Mouse (Mus musculus): ENCODE results near the gene Ldb2.

Gene Ldb2

DNA sequence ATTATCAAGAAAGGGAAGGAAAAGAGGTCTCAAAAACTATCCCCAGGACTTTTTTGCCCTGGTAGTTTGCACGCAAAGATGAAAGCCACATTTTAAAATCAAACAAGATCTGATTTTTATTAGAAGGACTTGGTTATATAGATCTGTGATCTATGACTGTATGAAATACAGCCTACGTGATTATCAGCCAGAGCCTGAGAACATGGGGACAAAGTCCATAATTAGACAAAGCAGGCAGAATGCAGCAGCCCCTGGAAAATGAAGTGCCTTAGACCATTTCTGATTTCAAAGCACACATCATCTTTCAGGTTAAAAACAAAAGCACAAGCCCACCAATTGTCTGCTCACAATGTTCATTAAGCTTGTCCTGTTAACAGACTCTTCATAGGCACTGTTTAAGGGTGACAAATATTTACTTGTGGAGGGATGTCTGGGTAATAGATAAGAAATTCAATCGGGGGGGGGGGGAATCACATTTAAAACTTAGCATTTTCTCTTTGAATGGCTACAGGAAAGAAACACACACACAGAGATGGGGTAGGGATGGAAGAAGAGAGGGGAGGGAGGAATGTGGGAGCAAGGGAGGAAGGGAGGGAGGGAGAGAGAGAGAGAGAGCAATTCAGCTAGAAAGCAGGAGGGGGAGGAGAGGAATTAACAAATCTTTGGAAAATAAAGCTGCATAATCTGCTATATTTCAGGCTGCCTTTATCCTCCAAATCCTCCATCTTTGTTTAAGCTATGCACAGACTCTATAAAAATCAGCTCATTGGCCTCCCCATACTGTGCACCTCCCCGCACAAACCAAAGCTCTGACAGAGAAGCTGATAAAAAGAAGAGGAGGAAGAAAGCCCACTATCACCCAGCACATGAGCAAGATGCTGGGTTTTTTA is 153.3 kb downstream of the Ldb2 start:
- DNase-seq (ENCODE audit: low spot score): no peak

DNA sequence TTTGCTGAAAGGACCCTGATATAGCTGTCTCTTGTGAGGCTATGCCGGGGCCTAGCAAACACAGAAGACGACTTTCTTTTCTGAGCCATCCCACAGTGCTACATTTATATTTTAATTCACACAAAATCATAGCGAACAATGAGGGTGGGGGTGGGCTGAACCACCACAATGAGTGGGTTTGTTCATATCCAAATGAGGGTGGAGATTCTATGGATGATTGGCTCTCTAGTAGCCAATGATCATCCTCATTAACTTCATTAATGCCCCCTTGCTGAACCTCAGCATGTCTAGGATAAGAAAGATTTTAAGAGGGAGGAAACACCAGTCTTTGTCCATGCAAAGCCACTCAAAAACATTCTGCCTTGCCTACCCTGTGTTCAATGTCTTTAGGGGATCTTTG is 156.4 kb downstream of the Ldb2 start:
- DNase-seq (ENCODE audit: low spot score): no peak

DNA sequence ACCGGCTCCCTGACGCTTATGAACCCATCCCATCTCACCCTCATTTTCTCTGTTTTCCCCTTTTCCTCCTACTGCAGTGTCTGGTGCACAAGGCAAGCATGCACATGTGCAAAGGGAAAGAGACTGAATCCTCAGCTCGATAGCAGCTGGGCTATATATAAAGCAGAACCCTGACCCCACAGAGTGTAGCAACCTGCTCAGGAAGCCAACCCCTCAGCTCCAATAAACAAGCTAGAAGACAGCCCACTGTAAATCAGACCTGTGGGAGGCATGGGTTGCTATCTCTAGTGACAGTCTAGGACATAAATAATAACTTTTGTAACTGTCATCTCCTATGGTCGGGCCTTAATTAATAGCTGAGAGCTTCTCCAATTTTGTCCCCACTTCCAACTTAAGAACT is 158.4 kb downstream of the Ldb2 start:
- DNase-seq (ENCODE audit: low spot score): no peak

DNA sequence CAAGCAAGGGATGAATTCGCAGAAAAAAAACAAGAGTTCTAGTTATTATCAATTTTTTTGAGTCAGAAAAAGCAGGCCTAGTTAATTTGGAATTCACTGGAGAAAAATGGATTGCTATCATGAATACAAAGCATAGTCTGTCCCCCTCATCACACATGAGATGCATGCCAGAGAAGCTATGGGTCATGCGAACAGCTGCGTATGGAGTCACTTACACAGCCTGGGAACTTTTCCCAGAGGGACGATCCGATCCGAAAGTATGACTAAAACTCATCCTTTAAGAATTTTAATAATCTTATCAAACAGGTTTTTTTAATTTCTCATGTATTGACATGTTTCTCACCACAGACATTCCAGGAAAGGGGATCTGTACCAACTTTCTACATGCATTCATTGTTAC is 163.9 kb downstream of the Ldb2 start:
- no peak for DNase-seq (ENCODE audit: low spot score)

DNA sequence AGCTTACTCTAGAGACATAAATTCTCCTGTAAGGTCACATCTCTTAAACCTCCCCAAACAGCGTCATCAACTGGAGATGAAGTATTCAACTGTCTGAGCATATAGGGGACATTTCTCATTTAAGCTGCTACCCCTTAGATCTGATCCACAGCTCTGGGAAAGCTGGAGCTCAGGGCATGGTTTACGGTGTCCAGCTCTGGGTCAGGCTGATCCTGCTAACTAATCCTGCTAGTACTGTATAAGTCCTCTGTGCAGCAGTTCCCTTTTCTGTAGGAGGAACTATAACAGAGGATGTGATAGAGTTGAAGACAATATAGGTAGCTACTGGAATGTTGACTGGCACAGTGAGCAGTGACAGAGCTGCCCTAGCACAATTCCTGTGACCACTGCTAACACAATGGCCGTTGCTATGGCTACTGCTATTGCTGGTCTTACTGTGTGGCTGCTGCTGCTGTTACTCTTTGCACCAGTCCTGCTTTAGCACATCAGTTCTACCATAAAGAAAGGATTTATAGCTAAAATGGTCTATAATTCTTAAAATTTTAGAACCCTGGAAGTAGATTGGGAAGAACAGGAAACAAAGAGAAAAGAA is 170.3 kb downstream of the Ldb2 start:
- no peak for DNase-seq (ENCODE audit: low spot score)

DNA sequence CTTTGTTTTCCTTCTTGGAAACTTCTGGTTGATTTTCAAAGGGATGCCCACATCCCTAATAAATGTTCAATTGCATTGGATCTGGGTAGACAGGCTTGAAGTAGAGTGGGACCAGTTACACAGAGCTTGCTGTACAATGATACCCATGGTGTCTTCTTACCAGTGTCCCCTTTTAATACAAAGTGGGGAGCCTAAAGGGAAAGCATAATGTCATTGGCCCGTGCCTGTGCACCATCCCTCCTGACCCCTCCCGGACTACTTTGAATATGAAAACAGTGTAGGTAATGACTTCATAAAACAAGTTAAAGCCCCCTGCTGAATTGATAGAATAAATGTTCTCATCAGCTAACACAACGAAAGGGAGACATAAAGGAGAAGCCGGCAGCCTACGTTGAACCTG is 172.0 kb downstream of the Ldb2 start:
- no peak for DNase-seq (ENCODE audit: low spot score)

DNA sequence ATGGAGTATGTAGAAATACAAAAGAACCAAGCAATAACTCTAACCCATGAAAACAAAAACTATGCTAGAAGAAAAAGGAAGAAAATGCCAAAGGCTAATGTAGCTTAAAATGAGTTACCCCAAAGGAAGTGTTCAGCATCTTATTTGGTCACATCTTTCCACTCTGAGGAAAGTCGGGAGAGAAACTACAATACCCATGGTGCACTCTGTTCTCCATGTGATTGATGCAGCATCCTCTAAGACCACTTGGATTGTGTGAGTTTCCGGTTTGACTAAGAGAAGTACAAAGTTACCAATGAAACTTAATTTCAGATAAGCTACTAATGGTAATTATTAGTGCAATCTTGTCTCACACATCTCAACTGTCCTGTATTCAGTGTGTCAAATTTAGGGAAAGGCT is 172.6 kb downstream of the Ldb2 start:
- DNase-seq (ENCODE audit: low spot score): no peak

DNA sequence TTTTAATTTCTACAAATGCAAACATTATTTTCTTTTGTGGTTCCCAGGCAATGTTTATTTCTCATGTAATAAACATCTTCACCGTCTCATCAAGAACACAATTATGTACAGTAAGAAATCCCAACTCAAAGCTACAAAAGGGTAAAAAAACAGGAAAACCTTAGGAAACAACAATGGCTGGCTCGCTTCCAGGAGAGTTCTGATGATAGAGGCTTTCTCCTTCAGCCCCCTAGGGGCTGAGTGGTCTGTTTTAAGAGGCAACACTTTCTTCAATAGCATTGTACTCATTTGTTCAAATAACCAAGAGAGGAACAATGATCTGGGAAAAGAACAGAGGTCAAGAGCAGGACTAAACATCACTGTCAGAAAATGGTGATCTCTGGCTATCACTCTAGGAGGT is 173.4 kb downstream of the Ldb2 start:
- no peak for DNase-seq (ENCODE audit: low spot score)

DNA sequence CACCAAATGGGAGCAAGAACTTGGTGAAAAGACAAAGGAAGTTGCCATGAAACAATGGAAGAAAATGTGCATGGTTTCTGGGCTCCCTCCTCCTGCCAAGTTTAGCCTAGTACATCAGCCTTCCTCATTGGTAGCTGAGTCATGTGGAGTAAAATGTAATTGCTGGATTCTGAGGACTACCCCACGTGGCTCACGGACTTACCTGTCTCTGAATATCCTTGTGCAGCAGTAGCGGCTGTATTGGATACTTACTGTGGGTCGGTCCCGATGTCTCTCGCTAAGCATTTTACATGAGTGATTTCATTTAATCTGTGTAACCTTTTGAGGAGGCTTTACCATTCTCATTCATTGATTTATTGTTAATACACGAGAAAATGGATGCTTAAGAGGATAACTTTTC is 183.8 kb downstream of the Ldb2 start:
- no peak for DNase-seq (ENCODE audit: low spot score)

DNA sequence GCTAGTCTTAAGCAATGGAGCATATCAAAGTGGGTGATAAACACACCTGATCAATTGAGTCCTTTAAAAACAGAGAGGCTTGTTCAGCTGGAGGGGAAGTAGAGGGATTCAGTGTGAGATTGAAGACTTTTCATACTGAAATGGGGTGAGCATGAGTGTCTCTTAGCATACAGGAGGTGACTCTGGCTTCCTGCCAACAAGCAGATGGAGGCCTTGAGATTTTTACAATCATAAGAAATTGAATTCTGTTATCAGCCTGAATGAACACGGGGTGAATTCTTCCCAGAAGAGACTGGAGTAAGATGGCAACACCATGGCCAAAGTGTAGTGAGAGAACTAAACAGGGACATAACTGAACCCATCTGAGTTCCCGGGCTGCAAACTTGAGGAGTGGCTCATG is 190.6 kb downstream of the Ldb2 start:
- DNase-seq (ENCODE audit: low spot score): no peak

DNA sequence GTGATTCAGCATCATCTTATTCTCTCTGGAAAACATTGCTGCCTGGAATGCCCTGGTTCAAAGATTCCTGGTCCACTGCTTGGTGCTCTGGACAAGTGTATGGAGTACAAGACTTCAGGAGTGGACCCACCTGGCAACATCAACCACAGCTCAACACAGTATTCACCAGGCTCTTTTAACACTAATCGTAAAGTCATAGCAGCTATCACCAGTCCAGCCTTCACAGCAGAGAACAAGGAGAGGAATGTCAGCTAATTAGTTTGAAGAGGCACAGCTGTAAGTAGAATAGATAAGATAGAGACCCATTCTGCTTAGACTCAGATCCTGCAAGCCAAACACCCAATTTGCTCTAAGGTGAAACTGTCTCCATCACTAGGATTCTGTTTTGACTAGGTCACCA is 198.1 kb downstream of the Ldb2 start:
- no peak for DNase-seq (ENCODE audit: low spot score)

DNA sequence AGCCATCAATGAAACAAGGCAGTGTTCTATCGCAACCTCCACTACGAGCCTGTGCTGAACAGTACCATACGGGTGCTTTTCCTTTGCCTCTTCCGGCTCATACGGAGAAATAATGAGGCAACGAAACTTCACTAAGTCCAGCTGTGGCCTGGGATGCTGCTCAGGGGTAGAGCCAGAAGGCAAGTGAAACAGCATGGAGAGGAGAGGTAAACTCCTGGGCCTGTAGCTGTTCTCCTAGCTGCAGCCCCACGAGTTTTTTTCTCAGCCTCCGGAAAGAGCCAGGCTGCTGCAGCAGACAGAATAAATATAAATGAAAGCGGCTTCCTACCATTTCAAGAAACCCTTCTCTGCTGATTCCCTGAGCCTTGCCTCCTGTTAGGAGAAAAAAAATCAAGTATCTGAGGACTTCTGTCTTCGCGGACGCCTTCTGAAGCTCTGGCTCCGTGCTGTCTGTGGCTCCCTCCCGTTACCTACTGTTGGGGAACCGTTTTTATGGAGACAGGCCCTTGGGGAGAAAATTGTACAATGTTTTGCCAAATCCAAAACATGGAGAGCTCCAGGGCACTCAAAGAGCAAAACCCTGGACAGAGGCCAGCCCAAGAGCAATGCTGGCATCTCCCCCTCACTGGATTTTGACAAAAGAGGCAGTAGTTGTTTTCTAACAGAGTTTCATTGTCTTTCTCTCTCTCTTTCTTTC is 205.8 kb downstream of the Ldb2 start:
- peak; percentile 16 for DNase-seq (ENCODE audit: low spot score)

DNA sequence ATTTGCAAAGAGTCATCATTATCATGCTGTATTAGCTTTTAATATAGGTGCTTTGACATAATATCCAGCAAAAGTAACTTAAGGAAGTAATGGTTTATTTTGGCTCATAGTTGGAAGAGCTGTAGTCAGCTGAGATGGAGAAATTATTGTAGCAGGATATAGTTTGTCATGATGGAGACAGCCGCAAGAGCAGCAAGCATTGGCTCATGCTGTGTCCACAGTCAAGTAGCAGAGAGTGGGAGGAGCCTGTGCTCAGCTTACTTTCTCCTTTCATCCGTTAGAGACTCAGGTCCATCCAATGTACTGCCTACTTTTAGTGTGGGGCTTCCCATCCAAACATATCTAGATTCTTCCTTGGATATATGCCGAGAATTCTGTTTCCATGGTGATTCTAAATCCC is 208.7 kb downstream of the Ldb2 start:
- DNase-seq (ENCODE audit: low spot score): no peak

DNA sequence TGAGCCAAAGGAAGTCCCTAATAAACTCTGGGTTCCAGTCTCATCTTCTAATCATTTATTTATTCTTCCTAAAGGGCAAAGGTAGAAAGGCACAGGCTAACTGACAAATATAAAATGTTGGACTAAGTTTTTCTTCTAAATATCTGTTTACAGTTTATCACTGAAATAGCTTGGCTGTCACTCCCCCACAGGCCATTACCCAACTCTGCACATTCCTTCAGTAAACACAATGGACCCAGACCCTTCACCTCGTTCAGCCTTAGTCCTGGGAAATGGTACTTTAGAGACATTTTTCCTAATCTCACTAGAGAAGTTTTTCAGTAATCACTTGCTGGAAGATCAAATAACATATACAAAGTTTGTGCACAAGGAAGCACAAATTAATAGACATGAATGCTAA is 210.2 kb downstream of the Ldb2 start:
- no peak for DNase-seq (ENCODE audit: low spot score)

DNA sequence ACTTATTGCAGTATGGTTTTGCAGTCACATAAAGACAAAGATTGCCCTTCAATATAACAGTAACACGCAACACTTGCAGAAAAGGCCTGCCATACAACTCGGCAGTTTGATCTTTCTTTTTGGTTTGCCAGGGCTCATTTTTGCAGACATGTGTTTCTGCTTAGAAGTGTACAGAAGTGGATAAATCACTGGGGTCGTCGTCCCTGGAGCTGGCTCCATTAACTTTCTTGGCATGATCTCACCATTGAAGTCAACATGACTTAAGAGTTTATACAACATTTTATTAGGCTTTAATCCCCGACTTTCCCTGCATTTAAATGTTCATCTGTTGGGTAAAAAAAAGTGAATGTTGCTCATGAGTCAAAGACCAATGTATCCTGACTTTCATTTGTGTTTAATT is 212.9 kb downstream of the Ldb2 start:
- DNase-seq (ENCODE audit: low spot score): no peak

DNA sequence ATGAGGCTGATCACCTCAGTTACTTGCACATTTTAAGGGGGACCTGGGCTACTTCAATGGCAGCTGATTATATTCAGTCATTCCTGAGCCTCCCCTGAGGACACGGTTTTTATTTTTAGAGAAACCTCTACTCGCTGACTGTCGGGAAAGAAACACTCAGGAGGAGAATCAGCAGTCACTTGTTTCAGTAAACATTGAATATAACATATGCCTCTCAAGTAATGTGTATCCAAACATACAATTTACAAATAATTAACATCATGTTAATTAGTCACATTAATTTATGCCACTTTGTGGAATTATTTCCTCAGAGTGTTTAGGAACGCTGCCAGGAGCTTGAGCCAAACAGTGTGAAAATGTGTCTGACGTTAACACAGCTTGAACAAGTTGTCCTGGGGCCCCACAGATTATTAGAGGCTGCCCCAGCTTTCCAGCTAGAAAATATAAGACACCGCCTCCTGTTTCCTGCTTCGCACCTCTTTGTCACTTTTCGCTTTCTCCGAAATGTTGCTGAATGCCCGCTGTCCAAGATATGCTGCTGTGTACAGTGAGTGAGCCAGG is 219.5 kb downstream of the Ldb2 start:
- no peak for DNase-seq (ENCODE audit: low spot score)

DNA sequence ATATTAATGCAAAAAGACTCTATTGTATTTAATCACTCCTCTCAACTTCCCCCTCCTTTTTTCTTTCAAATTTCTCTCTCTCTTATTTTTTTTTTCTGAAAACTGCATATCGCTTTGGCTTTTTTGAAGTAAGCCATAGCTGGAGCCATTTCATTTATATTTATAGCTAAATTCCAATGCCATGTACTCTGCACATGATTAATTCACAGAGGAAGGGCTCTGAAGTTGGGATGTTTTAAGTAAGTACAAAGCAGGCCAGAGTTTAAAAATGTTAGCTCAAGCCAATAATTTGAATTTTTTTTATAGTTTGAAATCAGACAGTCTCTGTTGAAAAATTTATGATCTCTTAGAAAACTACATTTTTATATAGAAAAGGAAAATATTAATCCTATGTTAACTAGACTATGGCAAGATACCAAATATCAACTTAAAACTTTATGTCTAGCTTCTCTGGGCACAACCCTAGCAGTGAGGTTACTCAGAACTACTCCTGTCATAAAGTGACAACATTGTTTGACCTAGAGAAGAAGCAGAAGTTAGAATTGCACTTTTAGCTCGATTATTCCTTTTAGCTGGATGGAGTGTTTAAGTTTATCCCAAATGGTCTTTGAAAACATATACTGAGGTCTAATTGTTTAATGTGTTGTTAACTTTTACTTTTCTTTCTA is 222.7 kb downstream of the Ldb2 start:
- no peak for DNase-seq (ENCODE audit: low spot score)

DNA sequence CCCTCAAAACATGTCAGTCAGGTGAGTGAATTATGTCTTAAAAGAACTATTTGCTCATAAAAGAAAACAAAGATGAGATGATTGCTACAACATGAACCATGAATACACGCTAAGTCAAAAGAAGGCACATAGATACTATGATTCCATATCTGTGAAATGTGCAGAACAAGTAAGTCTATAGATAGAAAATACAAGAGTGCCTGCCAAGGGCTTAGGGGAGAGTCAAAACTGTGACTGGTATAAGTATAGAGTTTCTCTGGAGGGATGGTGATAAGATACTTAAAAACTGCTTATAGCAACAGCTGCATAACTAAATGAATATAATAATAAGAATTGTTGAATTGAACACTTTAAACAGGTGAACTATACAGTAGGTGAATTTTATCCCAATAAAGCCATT is 224.8 kb downstream of the Ldb2 start:
- DNase-seq (ENCODE audit: low spot score): no peak

DNA sequence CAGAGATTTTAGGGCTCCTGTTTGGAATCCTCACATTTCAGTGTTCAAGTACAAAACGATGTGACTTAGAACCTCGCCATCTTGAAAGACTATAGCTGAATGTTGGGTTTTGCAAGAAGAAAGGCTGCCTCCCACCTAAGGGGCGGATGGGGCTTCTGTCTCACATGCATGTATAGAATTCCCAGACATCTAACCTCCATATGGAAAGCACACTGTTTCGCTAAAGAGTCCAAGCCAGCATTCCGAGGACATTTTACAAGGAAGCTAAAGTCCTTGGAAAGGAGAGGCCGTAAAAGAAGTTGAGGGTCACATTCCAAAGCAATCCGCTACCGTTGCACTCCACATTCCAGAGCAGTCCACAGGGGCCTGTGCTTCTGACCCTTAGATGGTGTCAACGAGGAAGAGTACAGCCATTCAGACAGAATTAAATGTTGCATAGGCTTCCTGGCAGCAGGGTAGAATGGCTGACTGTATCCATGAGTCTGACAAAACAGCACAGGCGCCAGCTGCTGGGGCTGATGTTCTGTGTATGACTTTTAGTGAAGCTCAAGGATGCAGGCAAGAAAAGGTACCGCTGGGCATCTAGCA is 245.6 kb downstream of the Ldb2 start:
- DNase-seq (ENCODE audit: low spot score): no peak

DNA sequence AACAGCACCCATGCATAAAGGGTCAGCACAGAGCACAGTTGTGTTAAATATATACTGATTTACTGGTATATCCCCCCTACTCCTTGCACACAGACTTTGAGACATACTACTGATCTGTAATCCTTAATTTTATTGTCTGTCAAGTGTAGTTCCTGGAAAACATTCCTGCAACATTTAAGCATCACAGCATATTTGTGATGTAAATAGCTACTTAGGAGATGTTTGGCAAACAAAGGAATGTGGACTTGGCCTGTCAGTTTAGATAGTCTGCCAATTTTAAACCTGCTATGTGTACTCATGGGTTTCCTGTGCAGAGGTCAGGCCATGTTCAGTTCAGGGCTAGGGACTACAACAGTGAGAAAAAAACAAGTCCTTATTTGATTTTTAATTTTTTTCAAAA is 246.3 kb downstream of the Ldb2 start:
- no peak for DNase-seq (ENCODE audit: low spot score)

DNA sequence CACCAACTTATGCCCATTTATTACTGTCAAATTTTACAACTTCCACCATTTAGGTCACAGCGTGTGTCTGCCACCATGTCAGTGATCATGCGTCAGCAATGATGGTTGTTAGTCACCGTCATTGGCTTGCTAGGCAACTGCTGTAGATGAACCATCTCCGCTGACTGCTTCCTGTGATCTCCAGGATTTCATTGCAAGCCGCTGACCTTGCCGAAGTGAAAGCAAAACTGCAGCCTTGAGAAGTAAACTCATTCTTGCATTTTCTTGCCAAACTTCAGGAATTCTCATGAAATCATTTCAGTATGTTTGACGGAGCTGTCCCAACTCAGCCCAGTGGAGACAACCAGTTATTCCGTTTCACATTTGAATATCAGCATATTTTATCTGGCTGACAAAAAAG is 247.4 kb downstream of the Ldb2 start:
- peak; percentile 26 for DNase-seq (ENCODE audit: low spot score)

DNA sequence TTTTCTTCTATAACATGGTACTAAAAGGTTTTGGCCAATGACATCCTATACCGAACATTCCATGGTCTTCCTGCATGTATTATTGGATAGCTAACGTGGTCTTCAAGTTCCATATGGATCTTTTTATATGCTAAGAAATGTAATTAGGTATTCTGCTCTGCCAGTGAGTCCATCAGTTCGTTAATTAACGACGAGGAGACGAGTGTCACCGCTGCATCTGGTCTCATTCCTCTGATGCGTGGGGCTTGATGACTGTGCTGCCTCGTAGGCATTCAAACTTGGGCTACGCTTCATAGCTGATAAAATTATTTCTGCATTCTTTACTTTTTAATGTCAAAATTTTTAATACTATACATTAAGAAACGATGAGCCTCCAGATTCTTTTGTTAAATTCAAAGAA is 251.0 kb downstream of the Ldb2 start:
- no peak for DNase-seq (ENCODE audit: low spot score)
